Mouse (Mus musculus) heart, adult 9 months (tissue): ENCODE data around the gene Rad9b.

ENCODE experiments used
- DNase-seq, 2 experiments: peaks; one replicate each; pipeline ENCODE4 v3.0.0; 2022; ENCODE audit warnings: low spot score in 2 of 2

The Rad9b gene

DNA sequence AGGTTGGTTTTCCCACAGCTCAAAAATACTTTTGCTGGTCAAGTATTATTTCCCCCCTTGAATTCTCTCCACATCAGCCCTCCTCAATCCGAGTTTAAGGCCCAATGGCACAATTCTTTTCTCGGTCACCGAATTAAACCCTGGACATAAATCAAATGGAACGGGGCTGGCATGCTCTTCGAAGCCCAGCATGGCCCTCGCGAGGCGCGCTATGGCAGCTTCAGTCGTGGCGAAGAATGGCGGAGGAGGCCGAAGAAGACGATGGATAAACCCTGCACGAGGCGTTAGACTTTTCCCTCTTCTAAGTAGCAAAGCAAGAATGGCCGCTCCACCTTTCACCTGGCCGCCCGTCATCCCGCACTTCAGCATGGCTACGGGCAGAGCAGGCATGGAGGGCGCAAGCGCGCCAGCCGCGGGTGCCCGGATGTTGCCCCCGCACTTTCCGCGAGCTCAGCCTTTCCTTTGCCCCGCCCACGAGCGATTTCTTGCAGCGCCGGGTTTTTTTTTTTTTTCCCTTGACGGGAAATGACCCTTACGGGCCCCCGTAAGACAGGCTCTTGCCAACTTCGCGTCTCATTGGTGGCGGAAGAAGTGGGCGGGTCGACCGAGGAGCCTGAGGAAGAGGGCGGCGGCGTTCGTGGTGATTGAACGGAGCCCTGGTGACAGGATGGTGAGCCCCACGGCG, at the start of gene Rad9b, which contains the start of gene Vps29:
Gene Rad9b, minus strand, starts transcription at position 427 of the 685 bp plus-strand sequence.
Gene Vps29, plus strand, starts transcription at position 563 of the 685 bp plus-strand sequence.
- peak; percentile 96 to 97 for DNase-seq

DNA sequence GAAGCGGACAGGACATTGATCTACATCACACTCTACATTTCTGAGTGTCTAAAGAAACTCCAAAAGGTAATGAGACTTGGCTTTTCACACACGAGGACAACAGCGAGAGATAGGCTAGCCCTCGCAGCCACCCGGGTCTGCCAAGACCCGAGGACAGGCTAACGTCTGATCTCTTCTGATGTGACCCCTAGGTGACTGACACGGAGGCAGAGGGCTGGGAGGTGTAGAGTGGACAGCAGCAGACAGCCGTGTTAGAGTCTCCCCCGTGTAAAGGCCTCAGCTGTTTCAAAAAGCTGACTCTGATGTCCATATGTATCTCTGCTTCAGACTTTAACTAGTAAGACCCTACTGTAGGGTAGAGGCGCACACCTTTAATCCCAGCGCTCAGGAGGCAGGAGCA, 49.3 kb upstream of the Rad9b start:
- DNase-seq: no peak

DNA sequence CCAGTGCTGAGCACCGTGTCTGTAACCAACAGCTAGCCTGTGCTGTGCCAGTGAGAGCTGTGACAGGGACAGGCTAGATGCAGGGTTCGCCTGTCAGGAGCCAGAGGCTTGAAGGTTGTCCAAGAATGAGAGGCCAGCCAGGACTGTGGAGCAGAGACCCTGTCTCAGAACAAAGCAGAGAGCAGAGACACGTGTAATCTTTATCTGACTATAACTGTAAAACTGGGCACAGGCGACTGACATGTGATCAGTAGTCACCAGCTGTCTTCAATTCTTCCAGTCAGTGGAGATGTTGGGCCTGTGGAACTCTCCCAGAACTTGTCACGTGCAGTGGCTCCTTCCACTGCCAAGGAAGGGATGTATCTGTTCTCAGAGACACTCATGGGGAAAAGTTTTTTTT, 48.7 kb upstream of the Rad9b start:
- DNase-seq: peak; percentile 87 to 90

DNA sequence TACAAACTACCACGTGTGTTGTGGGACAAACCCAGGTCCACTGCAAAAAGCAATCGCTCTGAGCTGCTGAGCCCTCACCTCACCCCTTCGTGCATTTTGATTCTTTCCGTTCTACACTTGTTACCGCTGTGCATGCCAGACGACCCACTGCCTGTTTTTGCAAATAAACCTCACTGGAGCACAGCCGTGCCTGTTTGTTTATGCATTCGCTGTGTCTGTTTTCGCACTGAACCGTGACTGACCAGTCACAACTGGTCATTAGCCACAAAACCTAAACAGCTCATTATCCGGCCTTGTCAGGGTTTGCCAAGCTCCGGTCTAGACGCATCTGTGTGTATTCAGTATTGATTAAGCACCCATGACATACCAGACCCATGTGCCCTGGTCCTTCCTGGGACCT, 48.1 kb upstream of the Rad9b start:
- DNase-seq: no peak

DNA sequence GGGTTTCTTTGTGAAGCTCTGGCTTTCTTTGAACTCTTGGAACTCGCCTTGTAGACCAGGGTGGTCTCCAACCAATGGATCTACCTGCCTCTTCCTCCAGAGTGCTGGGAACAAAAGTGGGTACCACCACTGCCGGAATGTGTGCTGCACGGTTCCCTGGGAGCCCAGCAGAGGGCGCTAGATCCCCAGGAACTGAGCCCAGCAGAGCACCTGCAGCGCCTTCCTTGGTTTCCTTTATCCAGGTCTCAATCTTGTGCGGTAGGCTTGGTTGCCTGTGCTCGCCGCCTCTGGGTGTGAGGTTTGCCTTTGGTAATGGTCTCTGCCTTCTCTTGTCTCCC, 47.2 kb upstream of the Rad9b start:
- DNase-seq: peak; percentile 55 to 78

DNA sequence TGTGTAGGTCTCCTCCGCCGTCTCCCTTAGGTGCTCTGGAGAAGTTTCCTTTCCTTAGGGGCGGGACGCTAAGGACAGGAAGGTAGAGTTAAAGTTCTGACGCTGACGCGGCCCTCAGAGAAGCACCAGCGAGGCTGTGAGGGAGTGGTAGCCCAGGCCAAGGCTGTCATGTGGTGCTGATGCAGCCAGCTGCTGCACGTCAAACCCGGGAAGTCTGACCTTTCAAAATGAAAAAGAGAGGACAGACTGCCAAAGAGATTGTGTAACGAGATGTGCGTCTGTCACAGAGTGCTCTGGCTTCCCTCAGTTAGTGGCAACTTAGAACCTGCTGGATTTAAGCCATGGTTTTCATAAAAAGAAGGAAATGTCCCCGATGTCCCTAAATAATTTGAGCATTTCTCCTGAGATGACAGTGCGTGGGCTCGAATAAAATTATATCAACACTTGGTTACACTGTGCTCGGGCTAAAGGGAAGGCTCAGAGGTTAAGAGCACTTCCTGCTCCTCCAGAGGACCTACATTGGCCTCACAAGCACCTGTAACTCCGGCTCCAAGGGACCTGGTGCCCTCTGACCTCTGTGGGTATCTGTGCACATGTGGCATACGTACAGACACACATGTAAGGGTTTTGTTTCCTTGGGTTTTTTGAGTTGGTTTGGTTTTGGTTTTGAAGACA, 46.7 kb upstream of the Rad9b start:
- DNase-seq: peak; percentile 92 to 93

DNA sequence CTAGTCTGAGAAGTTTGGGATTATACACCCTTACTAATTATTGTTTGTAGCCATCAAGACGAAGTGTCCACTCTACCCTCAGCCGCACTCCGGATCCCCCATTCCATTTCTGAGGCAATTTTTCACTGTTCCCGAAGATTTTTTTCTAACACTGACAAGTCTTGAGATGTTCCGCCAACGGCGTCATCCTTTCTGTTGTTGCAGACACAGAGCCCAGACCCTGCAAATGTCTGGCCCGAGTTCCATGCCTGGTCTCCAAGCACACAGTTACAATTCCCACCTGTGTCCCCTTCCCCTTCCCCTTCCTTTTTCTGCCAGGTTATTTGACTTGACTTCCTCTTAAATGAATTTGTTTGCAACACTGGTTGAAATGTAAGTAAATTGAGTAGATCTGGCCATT, 45.8 kb upstream of the Rad9b start:
- peak in 1 of 2 experiments; percentile 37 for DNase-seq

DNA sequence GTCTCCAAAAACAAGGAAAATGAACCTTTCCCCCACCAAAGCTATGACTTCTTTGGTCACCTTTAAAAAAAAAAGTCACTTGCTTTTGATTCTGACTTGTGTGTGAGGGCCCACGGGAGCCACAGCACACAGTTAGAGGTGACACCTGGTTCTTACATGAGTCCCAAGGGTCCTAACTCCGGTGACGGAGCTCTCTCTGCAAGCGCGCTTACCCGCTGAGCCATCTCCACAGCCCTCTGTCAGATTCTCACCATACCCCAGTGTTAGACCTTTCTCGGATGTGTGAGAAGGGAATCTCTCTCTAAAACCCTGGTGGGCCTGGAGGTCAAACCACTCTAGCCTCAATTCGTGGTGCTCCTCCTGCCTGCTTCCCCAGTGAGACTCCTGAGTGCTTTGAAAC, 43.5 kb upstream of the Rad9b start:
- DNase-seq: no peak

DNA sequence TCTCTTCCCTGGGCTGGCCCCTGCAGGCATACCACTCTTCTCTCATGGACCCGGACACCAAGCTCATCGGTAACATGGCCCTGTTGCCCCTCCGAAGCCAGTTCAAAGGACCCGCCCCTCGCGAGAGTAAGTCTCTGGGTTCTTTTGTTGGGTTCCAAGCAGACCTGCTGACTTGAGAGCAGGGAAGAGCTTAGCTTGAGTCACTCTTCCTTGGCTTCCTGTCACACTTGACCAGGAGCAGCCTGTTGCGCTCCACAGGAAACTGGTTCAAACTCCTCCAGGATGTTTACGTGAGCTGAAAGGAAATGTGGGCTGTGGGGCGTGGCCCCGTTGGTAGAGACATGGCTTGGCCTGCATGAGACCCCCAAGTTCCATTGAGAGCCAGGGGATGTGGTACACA, 42.8 kb upstream of the Rad9b start:
- peak; percentile 70 to 81 for DNase-seq

DNA sequence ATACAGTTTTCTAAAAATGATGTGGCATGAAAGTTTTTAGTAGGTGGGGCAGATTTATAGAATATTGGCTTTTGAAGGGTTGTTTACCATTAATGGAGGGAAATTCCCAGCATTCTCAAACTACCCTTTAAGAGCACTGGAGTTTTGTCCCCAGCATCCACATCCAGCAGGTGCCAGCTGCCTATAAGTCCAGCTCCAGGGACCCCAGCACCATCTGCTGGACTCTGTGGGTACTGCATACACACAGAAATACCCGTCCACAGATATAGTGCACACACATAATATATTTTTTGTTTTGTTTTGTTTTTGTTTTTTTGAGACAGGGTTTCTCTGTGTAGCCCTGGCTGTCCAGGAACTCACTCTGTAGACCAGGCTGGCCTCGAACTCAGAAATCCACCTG, 39.9 kb upstream of the Rad9b start:
- peak in 1 of 2 experiments; percentile 48 for DNase-seq

DNA sequence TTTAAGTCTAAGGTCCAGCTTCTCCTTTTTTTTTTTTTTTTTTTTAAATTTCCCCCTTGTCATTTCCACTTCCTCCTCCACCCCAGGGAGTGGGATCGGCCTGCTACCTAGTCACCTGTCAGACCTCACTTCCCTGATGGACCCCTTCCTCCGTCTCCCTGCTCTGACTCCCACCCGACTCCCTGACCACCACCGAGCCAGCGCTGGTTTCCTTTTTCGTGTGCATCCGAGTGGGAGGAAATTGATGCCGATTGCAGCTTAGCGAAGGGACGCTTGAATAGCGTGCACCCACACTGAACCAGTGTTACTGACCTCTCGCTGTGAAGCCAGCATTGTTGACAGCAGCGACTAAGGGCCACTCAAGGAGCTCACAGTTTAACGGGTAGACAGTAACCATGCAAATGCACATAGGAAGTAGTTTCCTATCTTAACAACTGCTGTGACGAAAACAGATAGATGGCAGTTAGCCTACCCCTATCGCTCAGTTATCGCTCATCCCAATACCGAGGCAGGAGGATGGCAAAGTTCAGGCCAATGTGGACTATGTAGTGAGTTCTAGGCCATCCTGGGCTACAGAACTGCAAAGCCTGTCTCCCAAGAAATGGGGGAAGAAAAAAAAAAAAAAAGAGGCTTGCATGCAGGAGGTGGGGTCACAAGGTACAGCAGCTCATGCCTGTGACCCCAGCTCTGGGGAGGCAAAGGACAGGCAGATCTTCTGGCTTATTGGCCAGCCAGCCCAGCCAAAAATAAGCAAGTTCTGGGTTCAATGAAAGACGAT, 38.4 kb upstream of the Rad9b start:
- no peak for DNase-seq

DNA sequence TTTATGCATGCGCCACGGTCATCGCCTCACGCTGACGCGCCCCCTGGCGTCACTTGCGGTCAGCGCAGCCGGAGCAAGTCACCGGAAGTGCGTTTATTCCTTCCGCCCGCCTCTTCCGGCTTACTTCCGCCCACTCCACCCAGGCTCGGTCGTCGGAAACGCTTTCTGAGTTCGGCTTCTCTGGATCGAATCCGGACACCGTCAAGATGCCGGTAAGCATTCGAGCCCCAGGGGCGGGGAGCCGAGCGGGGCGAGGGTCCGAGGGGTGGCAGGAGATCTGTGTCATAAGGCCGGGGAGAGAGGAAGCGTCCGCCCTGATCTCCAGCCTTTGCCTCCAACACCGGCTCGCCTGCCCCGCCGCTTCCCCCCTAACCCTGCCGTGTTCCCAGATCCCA, 37.8 kb upstream of the Rad9b start, which contains the start of gene Arpc3:
Gene Arpc3, plus strand, starts transcription at position 93 of the 395 bp plus-strand sequence.
- peak; percentile 86 to 91 for DNase-seq

DNA sequence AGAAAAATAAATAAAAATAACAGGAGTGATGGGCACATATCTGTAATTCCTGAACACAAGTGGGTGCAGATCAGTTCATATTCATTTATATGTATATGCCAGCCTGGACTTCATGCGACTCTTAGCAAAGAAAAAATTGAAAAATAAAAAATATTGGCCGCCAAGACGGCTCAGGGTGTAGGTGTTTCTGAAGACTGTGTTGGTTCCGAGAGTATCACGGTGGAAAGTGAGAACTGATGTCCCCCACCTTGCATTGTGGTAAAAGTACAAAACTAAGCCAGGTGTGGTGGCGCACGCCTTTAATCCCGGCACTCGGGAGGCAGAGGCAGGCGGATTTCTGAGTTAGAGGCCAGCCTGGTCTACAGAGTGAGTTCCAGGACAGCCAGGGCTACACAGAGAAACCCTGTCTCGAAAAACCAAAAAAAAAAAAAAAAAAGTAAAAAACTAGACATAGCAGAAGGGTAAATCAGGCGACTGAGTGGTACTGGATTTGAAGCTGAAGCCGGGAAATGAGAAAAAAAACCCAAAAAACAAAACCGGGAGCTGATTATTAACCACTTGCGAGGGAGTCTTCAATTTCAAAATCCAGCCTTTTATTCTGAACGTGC, 37.2 kb upstream of the Rad9b start:
- no peak for DNase-seq

DNA sequence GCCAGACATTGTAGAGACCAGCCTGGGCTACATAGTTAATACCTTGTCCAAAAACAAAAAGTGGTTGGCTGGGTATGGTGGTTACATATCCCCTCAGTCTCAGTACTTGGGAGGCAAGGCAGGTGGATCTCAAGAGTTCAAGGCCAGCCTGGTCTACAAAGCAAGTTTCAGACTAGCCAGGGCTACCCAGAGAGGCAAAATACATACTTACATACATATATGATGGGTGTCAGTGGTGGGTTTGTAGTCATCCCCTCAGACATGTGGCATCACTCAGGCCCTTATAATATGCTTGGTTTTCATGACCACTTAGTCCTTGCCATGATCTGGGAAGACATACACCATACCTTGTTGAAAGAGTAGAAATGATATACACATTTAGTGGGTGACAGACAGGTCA, 36.6 kb upstream of the Rad9b start:
- DNase-seq: no peak

DNA sequence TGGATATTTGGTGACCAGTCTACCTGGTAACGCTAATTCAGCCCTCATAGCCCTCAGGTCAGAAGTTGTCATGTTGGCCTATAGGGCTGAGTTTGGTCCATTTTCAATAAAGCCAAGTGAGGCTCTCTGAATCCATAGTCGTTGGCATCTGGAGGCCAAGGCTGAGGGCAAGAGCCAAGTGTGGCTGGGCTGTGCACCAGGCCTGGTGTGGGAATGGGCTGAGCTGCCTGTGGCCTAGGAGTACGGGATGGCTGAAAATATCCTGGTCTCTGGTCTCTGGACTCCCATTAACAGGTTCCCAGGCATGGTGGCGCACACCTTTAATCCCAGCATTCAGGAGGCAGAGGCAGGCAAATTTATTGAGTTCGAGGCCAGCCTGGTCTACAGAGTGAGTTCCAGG, 36.0 kb upstream of the Rad9b start:
- no peak for DNase-seq

DNA sequence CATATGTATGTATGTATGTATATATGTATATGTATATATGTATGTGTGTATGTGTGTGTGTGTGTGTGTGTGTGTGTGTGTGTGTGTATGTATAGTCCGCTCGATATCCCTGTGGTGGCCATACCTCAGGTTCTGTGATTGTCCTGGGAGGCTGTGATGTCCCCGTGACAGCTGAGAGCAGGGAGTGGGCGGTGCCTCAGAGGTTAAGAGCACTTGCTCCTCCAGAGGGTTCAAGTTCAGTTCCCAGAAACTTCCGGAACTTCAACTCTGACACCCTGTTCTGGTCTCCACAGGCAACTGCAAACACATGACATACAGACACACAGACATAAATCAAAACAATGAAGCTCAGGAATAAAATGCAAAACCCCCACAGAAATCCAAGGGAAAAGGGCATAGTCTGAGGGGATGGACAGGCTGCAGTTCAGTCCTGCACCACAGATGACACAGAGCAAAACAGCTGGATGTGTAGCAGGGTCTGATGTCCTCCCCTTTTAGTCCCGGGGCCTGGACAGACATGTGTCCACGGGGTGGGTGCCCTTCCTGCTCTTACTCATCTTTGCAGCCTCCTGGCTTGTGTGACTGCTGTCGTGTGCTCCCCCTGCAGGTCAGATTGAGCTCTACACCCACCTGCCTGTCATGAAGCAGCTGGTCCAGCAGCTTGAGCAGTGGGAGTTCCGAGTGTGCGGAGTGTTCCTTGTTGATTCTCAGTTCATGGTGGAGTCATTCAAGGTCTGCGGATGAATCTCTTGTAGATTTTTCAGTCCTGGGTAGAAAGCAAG, 25.5 kb upstream of the Rad9b start:
- DNase-seq: peak in 1 of 2 experiments; percentile 58

DNA sequence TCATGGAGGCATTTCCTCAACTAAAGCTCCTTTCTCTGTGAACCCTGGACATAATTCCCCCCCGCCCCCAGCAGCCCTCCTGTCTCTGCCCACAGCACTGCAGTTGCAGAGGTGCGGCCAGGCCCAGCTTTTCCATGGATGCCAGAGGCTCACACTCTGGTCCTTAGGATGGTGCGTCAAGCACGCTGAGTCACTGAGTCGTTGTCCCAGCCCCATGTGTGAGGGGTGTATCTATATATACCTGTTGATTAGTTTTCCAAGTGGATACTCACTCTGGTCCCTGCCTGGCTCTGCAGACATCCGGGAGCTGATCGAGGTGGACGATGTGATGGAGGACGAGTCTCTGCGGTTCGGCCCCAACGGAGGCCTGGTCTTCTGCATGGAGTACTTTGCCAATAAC, 24.1 kb upstream of the Rad9b start:
- DNase-seq: no peak

DNA sequence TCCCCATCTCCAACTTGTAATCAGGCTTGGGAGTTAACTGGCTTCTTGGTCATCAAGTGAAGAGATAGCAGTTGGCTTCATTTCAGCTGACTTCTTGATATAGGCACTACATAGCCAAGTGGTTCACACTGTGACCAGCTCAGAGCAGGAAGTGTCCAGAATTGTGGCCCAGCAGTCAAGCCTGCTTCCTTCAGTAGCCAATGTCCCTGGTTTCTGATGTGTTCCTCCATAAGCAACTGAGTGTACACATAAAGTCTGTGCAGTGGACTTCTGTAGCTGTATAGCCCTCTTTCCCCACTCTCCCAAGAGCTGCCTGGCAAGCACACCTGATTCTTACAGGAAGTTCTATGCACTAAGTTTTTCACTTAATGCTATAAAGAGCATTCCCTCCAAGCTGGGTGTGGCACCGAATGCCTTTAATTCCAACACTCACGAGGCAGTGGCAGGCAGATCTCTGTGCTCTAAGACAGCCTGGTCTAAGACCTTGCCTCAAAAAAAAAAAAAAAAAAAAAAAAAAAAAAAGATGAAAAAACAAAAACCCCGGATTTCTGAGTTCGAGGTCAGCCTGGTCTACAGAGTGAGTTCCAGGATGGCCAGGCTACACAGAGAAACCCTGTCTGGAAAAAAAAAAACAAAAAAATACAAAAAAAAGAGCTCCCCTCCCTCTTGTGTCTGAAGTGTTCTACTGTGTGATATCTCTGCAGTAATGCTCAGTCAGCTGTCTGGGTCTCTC, 23.2 kb upstream of the Rad9b start:
- DNase-seq: no peak

DNA sequence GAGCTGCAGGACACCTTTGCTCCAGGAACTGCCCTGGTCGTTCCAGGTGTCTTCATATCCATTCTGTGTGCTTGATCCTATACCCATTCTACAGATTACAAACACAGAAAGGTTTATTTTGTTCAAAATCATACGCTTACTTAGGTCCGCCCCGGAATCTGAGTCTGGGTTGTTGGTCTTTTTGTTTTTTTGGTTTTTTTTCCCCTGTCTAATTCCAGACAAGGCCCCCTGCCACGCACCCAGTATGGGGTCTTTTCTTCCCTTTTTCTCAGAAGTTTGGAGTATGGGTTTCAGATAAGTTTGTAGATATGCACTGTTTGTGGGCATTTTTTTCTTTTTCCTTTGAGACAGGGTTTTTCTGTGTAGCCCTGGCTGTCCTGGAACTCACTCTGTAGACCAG, 18.8 kb upstream of the Rad9b start:
- no peak for DNase-seq

DNA sequence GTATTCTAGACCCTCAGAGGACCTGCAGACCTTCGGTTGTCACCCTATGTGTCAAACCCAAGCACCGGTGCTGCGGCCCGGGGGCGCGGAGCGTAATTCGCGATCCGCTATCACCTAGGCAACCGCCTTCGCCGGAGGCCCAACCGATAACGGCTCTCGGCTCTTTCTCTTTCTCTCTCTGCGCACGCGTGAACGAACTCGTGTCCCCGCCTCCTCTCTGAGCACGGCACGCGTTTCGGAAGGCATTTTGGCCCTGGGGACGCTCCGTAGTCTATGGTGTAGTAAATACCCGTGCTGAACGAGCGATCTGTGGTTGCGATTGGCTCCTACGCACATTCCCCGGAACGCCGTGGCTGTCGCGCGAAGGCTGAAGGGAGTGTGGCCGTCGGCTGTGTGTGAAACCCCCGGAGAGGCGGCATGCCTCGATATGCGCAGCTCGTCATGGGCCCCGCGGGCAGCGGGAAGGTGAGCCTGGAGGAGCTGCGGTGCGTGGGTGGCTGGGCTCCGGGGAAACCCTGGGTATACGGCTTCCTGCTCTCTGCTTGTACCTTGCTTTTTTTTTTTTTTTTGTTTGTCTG, 18.2 kb upstream of the Rad9b start, which contains the start of gene Fam216a:
Gene Fam216a, minus strand, starts transcription at position 173 of the 578 bp plus-strand sequence.
- peak; percentile 98 to 99 for DNase-seq
